Mouse (Mus musculus): ENCODE data around the gene Srrd.

Gene Srrd

DNA sequence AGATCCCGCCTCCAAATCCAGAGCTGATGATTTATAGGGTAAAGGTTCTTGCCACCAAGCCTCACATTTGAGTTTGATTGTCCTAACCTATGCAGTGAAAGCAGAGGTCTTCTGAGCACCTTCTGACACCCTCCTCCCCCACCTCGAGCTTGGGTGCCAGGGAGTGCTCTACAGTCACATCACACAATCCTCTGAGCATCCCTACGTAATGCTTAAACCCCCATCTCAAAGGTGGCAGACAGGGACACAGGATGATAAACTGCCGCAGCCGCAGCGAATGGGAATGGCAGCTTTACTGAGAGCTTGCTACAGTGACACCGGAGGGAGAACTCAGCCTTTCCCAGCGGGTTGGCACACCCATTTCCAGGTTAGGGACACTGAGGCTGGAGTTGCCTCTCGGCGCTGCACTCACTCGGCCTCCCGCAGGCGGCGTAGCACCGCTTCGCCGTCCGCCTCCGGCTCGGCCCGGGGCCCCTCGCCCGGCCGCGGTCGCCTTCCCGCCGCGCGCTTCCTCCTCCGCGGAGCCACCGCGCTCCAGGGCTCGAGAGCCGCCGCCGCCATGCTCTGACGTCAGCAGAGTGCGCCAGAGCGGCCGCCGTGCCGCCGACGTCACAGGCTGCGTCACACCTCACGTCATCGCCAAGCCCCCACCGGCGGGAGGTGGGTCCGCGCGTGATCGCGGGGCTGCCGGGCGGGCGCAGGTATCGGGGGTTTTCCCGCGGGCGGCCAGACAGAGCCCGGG, at the start of gene Srrd, which contains the start of gene Hps4:
TSS of gene Srrd (minus strand) at position 578 of the 742 bp plus-strand sequence.
TSS of gene Hps4 (plus strand) at position 621 of the 742 bp plus-strand sequence.
- peak; percentile 86 to 87 for DNase-seq

DNA sequence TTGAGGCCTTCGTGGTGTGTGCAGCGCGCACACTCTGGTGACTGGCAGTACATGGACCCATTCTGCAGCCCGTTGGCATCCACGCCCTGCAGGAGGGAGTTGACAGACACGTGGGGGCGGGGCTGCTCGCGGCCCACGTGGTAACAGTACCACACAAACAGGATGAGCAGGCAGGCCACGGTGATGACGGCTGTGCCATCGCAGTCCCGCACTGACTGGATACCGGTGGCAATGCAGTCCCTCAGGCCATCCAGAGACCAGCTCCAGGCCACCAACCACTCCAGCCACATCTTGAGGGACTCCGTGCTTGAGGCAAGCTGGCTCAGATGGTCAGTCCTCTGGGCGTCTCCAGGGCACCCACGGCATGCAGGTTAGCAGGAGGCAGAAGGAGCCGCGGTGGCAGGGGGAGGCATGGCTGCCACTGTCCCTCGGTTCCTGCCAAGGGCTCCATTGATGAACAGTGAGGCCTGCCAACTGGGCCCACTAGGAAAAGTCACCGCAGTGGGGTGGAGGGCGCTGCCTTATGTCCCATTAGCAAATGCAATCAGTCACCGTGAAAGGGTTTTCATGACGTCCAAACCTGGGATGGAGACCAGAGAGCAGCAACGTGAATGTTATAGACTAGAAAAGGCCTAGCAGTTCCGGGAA, 49.0 kb upstream of the Srrd start:
- DNase-seq, result no peak

DNA sequence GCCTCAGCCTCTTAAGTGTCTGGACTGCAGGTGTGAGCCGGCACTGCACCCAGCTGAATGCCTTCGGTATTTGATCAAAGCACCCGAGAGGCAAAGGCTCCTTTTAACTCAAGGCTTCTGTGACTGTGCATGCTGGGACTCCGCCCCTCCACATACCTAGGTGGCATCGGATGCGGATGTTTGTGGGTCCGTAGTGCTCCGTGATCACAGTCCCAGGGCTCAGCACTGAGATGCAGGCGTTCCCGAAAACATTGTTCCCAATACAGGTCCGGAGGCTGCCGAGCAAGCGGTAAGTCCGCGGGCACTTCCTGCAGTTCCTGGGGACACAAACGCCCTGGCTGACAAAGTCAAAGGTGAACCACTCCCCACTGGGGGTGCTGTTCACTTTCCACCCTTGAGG, 48.2 kb upstream of the Srrd start:
- DNase-seq, result no peak

- DNase-seq, result no peak
Observed at GRCm38 (mm10) chr5:112389352-112389751, 46.5 kb upstream of the Srrd start.

DNA sequence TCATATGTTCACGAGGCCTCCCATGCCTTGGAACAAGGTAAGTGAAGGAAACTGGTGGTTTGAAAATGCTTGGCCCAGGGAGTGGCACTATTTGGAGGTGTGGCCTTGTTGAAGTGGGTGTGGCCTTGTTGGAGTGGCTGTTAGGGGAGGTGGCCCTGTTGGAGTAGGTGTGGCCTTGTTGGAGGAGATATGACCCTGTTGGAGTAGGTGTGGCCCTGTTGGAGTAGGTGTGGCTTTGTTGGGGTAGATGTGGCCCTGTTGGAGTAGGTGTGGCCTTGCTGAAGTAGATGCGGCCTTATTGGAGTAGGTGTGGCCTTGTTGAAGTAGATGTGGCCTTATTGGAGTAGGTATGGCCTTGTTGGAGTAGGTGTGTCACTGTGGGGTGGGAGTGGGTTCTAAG, 43.1 kb upstream of the Srrd start:
- DNase-seq, result no peak

DNA sequence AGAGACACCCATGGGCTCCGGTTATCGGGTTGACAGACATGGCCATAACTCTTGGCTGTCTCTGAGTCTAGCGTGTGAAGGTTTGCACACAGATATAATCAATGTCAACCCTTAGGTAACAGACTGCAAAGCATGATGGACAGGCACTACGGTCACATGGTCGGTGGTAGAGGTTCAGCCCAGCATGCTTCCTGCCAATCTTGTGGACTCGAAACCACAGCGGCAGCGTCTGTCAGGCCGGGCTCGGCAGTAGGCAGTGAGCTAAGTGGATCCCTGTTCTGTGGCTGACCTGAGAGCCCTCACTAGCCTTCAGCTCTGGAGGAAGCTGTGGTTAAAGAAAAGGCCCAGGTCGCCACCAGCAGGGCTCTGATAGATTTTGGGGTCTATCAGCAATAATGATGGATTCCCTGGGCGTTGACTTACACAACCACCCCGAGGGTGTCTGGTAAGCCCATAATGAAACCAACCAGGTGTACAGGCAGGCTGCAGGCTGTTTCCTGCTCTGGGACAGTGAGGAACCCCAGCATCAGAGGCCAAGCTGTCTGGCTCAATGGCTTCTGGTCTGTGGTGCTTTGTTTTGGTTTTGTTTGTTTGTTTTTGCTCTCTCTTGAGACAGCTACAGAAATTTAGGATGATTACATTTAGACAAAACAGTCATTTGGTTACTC, 42.1 kb upstream of the Srrd start:
- DNase-seq, result no peak

- DNase-seq, result no peak
Observed at GRCm38 (mm10) chr5:112382641-112383330, 39.9 kb upstream of the Srrd start.

GRCm38 (mm10) chr5:112382042-112382441, 39.2 kb upstream of the Srrd start:
- DNase-seq, result no peak

- DNase-seq, result no peak
Observed at GRCm38 (mm10) chr5:112381154-112381553, 38.3 kb upstream of the Srrd start.

DNA sequence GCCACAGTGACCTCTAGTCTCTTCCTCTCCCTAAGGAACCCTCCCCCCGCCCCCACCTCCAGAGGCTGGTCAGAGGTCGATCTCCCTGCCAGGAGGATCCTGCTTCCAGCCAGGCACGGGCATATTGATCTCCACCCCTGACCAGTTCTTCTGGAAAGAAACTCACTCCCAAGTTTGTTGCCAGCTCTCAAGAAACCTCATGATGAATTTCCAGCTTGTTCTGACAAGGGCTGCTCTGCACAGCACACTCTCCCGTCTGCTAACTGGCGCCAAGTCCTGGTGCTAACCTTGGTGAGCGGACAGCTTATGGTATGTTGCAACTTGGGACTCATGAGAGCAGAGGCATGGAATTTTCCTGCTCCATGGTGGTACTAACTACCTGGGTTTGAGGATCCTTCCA, 35.9 kb upstream of the Srrd start:
- DNase-seq, result no peak

DNA sequence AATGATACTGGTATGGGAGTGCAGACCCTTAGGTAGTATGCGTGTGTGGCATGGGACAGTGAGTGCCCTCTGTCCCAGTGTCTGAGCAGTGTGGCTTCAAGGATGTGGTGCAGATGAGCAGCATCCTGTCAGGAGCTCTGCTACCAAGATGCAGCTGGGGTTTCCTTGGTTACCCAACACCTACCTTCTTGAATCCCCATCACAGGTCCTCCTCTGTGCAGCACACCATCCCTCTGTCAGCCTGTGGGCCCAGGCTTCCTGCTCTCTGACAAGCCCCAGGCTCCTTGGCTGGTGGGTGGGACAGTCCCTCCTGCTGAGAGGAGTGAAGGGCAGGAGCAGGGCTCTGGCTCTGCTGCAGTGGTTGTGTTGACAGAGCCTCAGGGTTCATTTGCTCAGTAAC, 34.5 kb upstream of the Srrd start:
- DNase-seq, result no peak

DNA sequence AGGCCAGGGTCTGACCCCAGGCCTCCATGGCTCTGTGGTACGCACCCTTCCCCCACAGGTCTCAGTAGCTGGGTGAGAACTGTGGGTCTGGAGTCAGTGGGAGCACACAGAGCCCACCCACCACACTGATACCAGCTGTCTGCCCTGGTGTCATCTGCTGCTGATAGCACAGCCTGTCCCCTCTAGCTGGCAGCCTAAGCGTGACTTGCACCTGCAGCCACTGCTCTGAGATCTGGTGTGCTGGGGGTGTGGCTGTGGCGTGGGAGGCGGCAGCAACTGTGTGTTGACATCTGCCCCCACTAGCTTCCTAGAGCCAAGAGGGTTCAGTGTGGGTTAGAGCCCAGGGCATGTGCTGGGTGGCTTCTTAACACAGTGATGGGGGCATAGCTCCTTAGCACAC, 33.3 kb upstream of the Srrd start:
- peak; percentile 10 to 34 for DNase-seq

DNA sequence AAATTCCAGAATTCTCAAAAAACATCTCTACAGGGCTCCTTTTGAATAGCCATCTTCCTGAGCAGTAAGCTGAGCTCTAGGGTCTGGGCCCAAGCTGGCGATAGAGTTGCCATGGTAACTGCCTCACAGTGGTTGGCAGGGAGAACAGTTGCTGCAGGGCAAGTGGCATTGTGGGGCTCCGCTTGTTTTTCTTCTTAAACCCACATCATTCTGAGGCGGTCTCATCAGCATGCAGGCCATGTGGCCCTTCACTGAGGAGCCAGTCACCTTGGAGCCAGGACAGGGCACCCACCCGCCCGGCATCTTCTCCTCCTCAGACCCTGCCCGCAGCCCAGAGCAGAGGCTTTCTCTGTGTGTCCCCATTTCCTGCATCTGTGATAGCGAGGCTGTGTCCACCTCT, 29.1 kb upstream of the Srrd start:
- no peak for DNase-seq

DNA sequence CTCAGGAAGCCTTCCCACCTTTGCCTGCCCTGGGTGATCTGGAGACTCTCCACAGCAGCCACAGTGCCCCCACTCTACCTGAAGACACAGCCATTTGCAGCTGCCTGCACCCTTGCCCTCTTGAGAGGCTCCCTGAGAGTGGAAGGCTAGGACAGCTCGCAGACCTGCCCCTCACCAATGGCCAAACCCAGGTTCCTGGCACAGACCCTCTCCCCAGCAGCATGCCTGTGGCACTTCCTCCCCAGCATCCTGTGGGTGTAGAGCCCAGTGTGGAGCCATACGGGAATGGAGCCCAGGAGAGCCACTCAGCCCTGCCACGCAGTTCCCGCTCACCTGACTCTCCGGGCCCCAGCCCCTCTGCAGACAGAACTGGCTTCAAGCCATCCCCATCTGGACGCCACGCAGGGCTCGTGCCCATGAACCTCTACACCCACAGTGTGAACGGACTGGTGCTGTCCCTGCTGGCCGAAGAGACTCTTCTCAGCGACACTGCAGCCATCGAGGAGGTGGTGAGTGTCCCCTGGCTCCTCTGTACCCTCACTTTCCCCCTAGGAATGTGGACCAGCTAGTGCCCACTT, 27.5 kb upstream of the Srrd start:
- no peak for DNase-seq

DNA sequence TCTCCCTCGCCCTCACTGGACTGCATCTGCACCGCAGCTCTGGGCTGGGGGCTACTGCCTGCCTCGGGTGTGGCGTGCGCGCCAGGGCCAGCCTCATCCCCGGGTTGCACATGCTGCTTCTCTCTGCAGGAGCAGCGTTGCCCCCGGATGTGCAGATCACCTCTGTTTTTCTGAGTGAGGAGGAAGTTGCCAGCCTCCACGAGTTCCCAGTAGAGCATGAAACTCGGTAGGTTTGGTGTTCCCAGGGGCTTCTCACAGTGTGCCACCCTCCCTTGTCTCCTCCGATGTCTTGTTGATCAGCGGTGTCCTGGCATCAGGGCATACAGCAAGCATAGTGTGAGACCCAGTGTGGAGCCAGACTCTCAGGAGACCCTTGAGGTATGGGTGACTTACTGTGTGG, 26.5 kb upstream of the Srrd start:
- peak; percentile 19 to 38 for DNase-seq

DNA sequence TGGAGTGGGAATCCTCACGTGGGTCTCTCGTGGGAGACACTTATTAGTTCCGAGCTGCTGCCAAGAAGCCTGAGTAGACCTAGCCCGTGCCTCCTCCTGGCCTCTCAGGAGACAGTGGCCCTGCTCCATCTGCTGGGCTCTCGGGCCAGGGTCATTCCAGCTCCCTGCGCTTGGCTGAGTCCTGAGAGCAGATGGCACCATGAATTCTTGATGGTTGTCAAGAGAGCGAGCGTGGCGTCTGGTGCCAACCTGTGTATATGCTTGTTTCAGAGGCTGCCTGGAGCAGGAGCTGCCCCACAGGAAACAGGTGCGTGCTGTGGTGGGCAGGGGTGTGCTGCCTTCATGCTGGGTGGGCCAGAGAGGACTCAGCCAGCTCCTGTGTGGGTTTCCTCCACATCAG, 25.8 kb upstream of the Srrd start:
- DNase-seq, result peak; percentile 19 to 34

DNA sequence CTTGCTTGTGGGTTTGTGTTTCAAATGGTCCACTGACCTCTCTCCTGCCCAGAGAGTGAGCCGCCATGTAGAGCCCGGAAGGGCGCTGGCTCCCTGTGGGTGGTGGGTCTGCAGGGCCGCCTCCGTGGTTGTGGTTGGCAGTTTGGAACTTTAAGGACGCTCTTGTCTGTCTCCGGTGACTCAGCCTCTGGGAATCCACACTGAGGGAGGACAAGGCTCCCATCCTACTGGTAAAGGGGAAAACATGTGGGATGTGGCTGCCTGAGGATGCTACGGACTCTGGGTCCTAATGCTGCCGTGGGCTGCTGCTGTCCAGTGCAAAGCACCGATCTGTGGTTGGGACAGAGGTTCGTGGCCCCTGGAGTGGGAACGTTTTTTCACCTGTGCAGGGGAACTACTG, 25.1 kb upstream of the Srrd start:
- no peak for DNase-seq

GRCm38 (mm10) chr5:112367338-112367737, 24.5 kb upstream of the Srrd start:
- DNase-seq, result no peak

DNA sequence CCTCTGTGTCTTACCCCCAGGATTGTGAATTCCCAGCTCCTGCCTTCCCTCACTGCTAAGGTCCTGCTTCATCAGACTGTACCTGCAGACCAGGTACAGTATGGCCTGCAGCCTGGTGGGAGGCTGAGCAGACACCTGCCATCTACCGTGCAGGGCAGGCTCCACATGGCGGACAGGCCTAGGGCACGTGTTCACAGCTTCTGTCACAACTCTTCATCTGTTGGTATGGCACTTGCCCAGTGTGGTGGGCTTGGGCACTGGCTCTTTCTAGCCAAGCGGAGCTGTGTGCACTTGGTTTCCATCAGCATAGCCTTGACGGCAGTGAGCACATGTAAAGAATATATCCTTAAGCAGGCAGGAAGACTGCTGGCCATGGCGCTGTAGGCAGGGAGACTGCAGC, 24.0 kb upstream of the Srrd start:
- no peak for DNase-seq

DNA sequence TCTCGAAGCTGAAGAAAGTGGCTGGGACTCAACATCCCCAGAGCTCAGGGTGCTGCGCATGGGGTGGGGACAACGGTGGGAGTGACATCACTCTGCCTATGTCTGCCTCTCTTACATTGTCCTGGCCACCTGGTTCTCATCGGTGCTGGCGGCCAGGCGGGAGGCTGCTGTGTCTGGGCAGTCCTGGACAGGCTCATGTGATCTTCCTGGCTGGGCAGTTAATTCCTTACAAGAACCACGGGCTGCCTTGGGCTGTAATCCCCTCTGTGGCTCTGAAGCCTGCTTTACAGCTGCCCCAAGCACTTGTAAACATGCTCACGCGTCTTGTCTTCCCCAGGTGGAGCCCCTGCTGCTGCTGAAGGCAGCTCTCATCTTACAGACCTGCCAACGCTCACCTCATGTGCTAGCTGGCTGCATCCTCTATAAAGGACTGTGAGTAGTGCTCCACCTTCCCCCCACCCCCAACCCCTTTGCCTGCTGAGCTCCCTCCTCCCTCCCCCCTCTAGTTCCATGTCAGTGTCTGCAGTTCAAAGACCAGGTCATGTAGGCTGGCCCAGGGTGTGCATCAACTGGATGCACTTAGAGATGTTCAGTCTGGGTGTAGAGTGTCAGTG, 21.5 kb upstream of the Srrd start:
- DNase-seq, result no peak

GRCm38 (mm10) chr5:112360077-112360476, 17.2 kb upstream of the Srrd start:
- no peak for DNase-seq

GRCm38 (mm10) chr5:112359520-112359919, 16.7 kb upstream of the Srrd start:
- DNase-seq, result no peak

- no peak for DNase-seq
Observed at GRCm38 (mm10) chr5:112356322-112356721, 13.5 kb upstream of the Srrd start.

All from thymus, postnatal 36 days (tissue).